Mouse (Mus musculus) forebrain, embryonic 13.5 days (tissue): ENCODE data around the gene Gm4450. TPM values are rescaled to one million over a fixed set of nuclear protein-coding genes. Genes with fewer than 3 reads are reported as not detected.

Experiments used
- ATAC-seq: fragments of 200-750 bp; cut with Nextera tagmentation; 2 replicates; pipeline ENCODE4 v1.8.0; 2017
- H3K27ac ChIP-seq: fragments of 300-500 bp; sonication (generic); 2 replicates; pipeline ENCODE4 v1.5.1; 2015; ENCODE audit warnings: inconsistent platforms, mild to moderate bottlenecking, moderate library complexity
- H3K27me3 ChIP-seq: fragments of 300-500 bp; sonication (generic); 2 replicates; pipeline ENCODE4 v1.6.1; 2015; ENCODE audit warnings: mild to moderate bottlenecking, inconsistent platforms
- H3K36me3 ChIP-seq: fragments of 300-500 bp; sonication (generic); 2 replicates; pipeline ENCODE4 v1.6.1; 2015; ENCODE audit warnings: mild to moderate bottlenecking, inconsistent platforms; ENCODE audit not compliant: poor library complexity, severe bottlenecking
- H3K4me1 ChIP-seq: fragments of 300-500 bp; sonication (generic); 2 replicates; pipeline ENCODE4 v1.6.1; 2015; ENCODE audit warnings: inconsistent platforms
- H3K4me2 ChIP-seq: fragments of 300-500 bp; sonication (generic); 2 replicates; pipeline ENCODE4 v1.6.1; 2015; ENCODE audit warnings: inconsistent platforms, mild to moderate bottlenecking, moderate library complexity
- H3K4me3 ChIP-seq: fragments of 300-500 bp; sonication (generic); 2 replicates; pipeline ENCODE4 v1.5.1; 2015; ENCODE audit warnings: mild to moderate bottlenecking, inconsistent platforms
- H3K9ac ChIP-seq: fragments of 300-500 bp; sonication (generic); 2 replicates; pipeline ENCODE4 v1.6.1; 2015; ENCODE audit warnings: mild to moderate bottlenecking, inconsistent platforms
- H3K9me3 ChIP-seq: fragments of 300-500 bp; sonication (generic); replicated peaks from 2 replicates; pipeline ENCODE4 v1.6.1; 2016; ENCODE audit warnings: inconsistent platforms
- WGBS: fragments of 180-500 bp; shearing (Covaris S2); methylation state at CpG from one replicate; pipeline ENCODE4 v1.1.7; 2015; 5-methylcytosine and 5-hydroxymethylcytosine counted together
- polyA plus RNA-seq: library from polyadenylated mRNA; unstranded; fragments of >200 nt; fragmentation: Nextera tagmentation; extraction: Ambion mirVana; gene quantifications from 2 replicates; pipeline ENCODE4 v1.2.1, GENCODE M21; 2015

The Gm4450 gene
- polyA plus RNA-seq, 1 experiment from 2014 or later: not detected

DNA sequence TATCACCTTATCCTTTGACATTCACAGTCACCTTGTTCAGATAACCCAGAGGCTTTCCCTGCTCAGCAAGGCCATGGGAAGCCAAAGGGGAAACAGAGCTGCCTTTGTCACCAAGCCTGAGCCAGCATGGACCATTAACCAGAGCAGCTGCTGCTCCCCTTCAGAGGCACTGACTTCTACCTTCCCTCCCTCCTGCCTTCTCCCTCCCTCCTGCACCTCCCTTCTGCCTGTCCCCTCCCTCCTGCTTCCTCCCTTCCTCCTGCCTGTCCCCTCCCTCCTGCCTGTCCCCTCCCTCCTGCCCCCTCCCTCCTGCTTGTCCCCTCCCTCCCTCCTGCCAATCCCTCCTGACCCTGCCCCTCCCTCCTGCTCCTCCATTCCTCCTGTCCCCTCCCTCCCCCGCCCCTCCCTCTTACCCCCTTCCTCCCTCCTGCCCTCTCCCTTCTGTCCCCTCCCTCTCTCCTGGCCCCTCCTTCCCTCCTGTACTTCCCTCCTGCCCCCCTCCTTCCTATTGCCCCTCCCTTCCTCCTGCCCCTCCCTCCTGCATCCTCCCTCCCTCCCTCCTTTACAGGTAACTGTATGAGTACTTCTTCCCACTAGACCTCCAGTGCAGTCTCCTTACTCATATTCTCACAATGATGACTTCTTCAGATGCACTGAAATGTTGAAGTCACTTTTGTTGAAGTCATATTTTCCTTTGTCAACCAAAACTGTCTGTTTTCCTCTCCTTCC is 22.7 kb downstream of the Gm4450 start:
- Histone ChIP-seq H3K27ac (no peak overlapping the region), H3K27me3 (peaks cover 2% of the 10 kb centered on the region), H3K4me3 (no peak overlapping the region), H3K9ac (no peak overlapping the region), H3K4me1 (no peaks in the 10 kb centered on the region), H3K36me3 (no peaks in the 10 kb centered on the region), H3K9me3 (no peaks in the 10 kb centered on the region), H3K4me2 (no peak overlapping the region)
- no CpG with 5 or more reads among the region's 1 CpGs for WGBS
- ATAC-seq: no peak

DNA sequence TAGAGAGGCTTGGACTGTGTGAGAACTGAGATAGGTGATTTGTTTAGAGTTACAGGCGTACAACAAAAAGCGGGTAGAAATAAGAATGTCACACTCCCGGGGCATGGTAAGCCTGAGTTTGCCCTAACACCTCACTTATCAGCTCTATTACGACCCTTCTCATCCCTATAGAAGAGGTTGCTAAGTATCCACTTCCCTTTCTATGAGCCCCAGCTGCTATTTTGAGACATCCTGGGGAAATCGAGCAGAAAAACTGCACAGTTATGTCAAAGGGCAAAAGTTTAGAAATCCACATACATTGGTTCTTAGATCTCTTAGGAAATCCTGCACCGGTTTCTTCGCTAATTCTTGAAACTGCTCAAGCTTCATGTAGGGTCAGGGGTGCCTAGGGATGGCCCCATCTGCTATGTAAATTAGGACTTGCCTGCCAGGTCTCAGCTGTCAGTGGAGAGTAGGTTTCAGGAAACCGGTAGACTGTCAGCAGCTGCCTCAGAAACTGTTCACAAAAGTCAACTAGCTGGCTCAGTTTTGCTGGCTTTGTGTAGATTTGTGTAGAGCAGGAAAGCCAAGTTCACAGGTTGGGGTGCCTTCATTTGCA is 27.9 kb downstream of the Gm4450 start:
- Histone ChIP-seq H3K27me3 (peaks cover 22% of the 10 kb centered on the region), H3K36me3 (peaks cover 7% of the 10 kb centered on the region), H3K4me1 (peaks cover 20% of the 10 kb centered on the region), H3K9me3 (no peaks in the 10 kb centered on the region), H3K9ac (no peak overlapping the region), H3K4me3 (no peak overlapping the region), H3K4me2 (peak overlapping the region; percentile 98; the same call in 1 of the 2 replicates), H3K27ac (no peak overlapping the region)
- WGBS: 28% methylated on average over 8 of the region's 8 CpGs
- ATAC-seq: no peak

DNA sequence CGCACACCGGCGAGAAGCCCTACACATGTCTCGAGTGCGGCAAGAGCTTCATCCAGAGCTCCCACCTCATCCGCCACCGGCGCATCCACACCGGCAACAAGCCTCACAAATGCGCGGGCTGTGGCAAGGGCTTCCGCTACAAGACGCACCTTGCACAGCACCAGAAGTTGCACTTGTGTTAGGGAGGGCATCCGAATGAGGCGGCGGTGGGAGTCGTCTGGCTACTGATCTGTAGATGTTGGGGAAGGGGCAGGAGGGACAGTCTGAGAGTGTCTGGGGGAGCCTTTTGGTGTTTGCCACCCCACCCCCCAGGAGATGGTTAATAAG is 28.5 kb downstream of the Gm4450 start:
- no peak for ATAC-seq
- Histone ChIP-seq H3K27ac (no peak overlapping the region), H3K9me3 (no peaks in the 10 kb centered on the region), H3K36me3 (peaks cover 7% of the 10 kb centered on the region), H3K4me1 (peaks cover 20% of the 10 kb centered on the region), H3K4me2 (peak overlapping the region; percentile 98), H3K9ac (peak overlapping the region; percentile 74), H3K27me3 (peaks cover 22% of the 10 kb centered on the region), H3K4me3 (peak overlapping the region; percentile 60)
- 3% methylated on average over 17 of the region's 17 CpGs for WGBS

DNA sequence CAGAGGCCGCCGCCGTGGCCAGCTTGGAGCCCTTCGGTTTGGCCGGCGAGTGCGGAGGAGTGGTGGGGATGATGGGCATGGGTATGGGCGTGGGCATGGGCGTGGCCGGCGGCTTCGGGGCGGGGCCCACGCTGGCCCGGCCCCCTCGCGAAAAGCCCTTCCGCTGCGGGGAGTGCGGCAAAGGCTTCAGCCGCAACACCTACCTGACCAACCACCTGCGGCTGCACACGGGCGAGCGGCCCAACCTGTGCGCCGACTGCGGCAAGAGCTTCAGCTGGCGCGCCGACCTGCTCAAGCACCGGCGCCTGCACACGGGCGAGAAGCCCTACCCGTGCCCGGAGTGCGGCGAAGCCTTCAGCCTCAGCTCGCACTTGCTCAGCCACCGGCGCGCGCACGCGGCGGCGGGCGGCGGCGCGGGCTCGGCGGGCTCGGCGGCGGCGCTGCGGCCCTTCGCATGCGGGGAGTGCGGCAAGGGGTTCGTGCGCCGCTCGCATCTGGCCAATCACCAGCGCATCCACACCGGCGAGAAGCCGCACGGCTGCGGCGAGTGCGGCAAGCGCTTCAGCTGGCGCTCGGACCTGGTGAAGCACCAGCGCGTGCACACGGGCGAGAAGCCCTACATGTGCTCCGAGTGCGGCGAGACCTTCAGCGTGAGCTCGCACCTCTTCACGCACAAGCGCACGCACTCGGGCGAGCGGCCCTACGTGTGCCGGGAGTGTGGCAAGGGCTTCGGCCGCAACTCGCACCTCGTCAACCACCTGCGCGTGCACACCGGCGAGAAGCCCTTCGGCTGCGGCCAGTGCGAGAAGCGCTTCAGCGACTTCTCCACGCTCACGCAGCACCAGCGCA is 29.1 kb downstream of the Gm4450 start:
- Histone ChIP-seq H3K4me2 (peak overlapping the region; percentile 98), H3K9me3 (no peaks in the 10 kb centered on the region), H3K4me3 (peak overlapping the region; percentile 60), H3K9ac (peak overlapping the region; percentile 74), H3K36me3 (peaks cover 7% of the 10 kb centered on the region), H3K27me3 (peaks cover 22% of the 10 kb centered on the region), H3K4me1 (peaks cover 20% of the 10 kb centered on the region), H3K27ac (no peak overlapping the region)
- WGBS: under 1% methylated on average over 110 of the region's 110 CpGs
- ATAC-seq: peak; percentile 96

DNA sequence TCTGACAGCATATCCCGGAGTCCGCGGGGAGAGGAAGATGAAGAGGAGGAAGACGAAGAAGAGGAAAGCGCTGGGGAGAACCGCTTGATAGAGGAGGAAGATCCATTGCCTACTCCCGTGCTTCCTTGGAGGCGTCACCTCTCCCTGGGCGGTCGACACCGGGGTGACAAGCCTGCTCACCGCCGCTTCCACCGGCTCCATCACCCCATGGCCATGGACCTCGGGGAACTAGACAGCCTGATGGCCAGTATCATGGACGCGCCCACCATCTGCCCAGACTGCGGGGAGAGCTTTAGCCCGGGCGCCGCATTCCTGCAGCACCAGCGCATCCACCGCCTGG is 29.7 kb downstream of the Gm4450 start:
- Histone ChIP-seq H3K27me3 (peaks cover 22% of the 10 kb centered on the region), H3K9me3 (no peaks in the 10 kb centered on the region), H3K9ac (peak overlapping the region; percentile 74), H3K36me3 (peaks cover 7% of the 10 kb centered on the region), H3K27ac (no peak overlapping the region), H3K4me2 (peak overlapping the region; percentile 98), H3K4me1 (peaks cover 20% of the 10 kb centered on the region), H3K4me3 (peak overlapping the region; percentile 60)
- under 1% methylated on average over 23 of the region's 23 CpGs for WGBS
- ATAC-seq: no peak

DNA sequence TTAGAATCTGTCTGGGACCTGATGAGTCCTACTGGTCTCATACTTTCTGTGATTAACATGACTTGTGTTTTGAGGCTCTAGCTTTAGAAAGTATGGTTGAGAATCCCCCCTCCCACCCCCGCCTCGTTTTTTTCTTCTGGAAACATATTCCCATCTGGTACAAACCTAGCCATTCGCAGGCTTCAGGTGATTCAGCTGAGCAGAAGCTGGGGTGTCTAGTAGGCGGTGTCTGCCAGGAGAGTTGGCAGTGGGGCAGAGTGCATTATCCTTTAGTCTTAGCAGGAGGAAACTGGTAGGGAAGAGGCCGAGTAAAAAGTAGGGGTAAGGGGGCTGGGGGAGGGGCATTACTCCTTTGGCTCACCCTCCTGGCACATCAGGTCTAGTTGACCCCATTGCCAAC is 30.2 kb downstream of the Gm4450 start:
- Histone ChIP-seq H3K4me3 (peak overlapping the region; percentile 60), H3K4me1 (peaks cover 20% of the 10 kb centered on the region), H3K9ac (0 out of 2 replicates have a peak overlapping the region, but pooled peaks have one; percentile 74), H3K27me3 (peaks cover 22% of the 10 kb centered on the region), H3K9me3 (no peaks in the 10 kb centered on the region), H3K27ac (no peak overlapping the region), H3K36me3 (peaks cover 7% of the 10 kb centered on the region), H3K4me2 (peak overlapping the region; percentile 98)
- WGBS: 35% methylated on average over 5 of the region's 5 CpGs
- no peak for ATAC-seq

DNA sequence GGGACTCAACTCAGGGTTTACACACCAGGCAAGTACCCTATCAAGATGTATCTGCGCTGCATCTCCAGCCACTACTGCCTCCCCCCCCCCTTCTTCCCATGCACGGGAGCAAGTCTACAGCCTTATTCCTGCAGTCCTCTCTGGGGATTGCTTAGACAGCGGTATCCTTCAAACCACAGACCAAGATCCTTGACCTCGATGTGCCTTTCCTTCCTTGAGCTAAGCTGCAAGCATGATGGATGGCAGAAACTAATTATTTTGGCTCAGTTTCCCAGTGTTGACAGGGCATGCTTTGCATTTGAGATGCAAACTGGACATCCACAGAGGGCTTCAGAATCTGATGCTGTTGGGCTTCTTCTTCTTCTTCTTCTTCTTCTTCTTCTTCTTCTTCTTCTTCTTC is 34.0 kb downstream of the Gm4450 start:
- Histone ChIP-seq H3K9me3 (no peaks in the 10 kb centered on the region), H3K27ac (no peak overlapping the region), H3K36me3 (peaks cover 7% of the 10 kb centered on the region), H3K9ac (no peak overlapping the region), H3K4me1 (peaks cover 16% of the 10 kb centered on the region), H3K4me2 (no peak overlapping the region), H3K27me3 (peaks cover 6% of the 10 kb centered on the region; the same call in 1 of the 2 replicates), H3K4me3 (no peak overlapping the region)
- ATAC-seq: no peak
- 90% methylated on average over 4 of the region's 4 CpGs for WGBS

DNA sequence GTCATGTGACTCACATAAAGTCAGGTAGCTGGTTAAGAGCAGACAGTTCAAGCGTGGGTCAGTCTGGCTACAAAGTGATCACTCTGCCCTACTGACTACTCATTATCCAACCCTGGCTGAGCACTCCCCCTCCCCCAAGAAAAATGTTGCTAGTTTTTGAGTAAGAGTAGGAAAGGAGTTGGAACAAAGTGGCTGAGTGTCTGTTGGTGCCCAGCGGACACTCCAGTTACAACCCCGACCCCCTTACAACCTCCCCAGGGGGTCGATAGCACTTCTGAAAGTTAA is 37.2 kb downstream of the Gm4450 start:
- no peak overlapping the region for H3K4me3 ChIP-seq
- 46% methylated on average over 4 of the region's 4 CpGs for WGBS
- no peak overlapping the region for H3K4me2 ChIP-seq
- H3K36me3 ChIP-seq: no peaks in the 10 kb centered on the region
- no peak for ATAC-seq
- H3K27ac ChIP-seq: no peak overlapping the region
- H3K4me1 ChIP-seq: peaks cover 15% of the 10 kb centered on the region
- no peaks in the 10 kb centered on the region for H3K27me3 ChIP-seq
- no peak overlapping the region for H3K9ac ChIP-seq
- no peaks in the 10 kb centered on the region for H3K9me3 ChIP-seq

DNA sequence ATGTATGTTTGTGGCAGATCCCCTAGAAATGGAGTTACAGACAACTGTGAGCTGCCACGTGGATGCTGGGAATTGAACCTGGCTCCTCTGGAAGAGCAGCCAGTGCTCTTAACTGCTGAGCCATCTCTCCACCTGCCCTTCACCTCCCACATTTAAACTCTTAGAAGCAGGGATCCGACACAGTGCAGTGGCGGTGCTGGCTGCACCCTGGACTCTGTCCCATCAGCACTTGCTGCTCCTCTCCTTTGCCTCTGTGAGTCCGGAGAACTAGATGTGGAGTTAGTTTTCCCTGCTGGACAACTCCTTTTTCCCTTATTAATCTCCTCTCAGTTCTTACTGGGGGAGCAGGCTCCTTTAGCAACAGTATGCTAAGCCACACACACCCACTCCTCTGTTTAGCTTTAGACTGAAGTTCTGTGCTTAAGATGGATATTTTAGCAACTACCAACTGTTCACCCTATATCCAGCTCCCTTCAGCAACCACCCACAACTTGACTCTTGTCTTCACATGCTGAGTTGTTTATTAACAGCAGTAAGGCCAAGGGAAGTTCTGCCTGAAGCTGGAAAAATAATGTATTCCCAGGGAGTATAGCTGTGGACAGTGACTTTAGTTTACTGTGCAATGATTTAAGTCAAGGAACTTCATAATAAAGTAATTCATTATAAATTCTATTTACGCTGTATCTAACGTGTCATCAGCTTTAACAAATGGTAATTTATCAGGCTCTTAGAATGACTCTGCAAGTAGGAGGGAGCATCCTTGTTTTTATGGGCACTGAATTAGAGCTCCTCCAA is 37.7 kb downstream of the Gm4450 start:
- Histone ChIP-seq H3K27ac (no peak overlapping the region), H3K4me2 (no peak overlapping the region), H3K36me3 (no peaks in the 10 kb centered on the region), H3K9me3 (no peaks in the 10 kb centered on the region), H3K4me3 (no peak overlapping the region), H3K9ac (no peak overlapping the region), H3K4me1 (peaks cover 15% of the 10 kb centered on the region), H3K27me3 (no peaks in the 10 kb centered on the region)
- WGBS: 78% methylated on average over 6 of the region's 6 CpGs
- no peak for ATAC-seq

DNA sequence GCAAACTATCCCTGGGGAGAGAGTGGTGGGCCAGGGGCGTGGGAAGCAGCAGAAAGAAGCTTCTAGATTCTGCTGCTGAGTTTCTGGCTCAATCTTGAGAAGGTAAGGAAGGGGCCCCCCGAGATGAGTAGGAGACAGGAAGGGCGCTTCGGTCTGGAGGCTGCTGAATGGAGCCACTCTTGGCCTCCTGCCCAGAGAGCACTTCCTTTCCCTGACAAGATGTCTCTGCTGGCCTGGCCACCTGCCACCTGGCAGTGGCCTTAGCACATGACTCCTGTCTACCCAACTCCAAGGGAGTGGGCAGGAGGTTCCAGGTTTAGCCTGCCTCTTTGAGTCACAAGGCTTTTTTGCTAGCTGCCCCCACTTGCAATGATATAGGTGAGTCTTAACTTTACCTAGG is 39.6 kb downstream of the Gm4450 start:
- peaks cover 15% of the 10 kb centered on the region for H3K4me1 ChIP-seq
- H3K4me2 ChIP-seq: no peak overlapping the region
- no peak overlapping the region for H3K9ac ChIP-seq
- H3K27me3 ChIP-seq: no peaks in the 10 kb centered on the region
- no peak overlapping the region for H3K4me3 ChIP-seq
- 65% methylated on average over 4 of the region's 4 CpGs for WGBS
- ATAC-seq: peak; percentile 57; the same call in 1 of the 2 replicates
- H3K27ac ChIP-seq: no peak overlapping the region
- H3K9me3 ChIP-seq: no peaks in the 10 kb centered on the region
- H3K36me3 ChIP-seq: no peaks in the 10 kb centered on the region

DNA sequence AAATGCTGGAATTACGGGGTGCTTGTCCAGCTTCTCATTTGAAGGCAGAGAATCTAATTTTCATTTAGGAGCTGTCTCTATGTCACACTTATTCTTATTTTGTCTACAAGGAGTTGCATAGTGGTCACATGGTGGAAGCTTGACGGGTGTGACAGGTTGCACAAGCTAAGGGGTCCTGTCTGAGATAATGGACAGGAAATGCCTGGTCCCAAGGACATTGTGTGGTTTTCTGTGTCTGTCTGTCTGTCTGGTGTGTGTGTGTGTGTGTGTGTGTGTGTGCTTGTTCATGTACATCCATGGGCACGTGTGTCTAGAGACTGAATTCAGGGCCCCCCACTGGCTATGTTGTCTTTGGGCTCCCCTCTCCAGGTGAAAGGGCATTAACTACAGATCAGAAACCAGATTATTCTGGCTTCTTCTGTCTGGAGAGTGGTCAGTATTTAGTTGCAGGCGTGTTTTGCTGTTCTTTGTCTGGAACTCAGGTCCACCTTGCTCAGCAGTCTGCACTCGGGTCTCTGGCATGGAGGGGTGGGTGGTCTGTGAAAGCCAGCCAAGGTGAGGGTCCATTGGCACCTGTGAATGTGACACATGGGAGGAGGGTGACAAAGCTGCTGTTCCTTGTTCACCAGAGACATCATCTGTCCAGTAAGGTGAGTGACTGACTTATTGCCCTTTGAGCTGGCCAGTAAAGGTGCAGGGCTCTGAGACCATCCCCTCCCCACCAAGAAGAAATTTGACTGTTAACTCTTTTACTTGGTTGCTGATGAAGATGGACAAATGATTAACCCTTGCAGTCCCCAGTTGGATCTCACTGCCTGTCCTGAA is 40.3 kb downstream of the Gm4450 start:
- no peak for ATAC-seq
- H3K4me3 ChIP-seq: no peak overlapping the region
- H3K36me3 ChIP-seq: no peaks in the 10 kb centered on the region
- H3K4me2 ChIP-seq: no peak overlapping the region
- H3K27ac ChIP-seq: no peak overlapping the region
- peaks cover 15% of the 10 kb centered on the region for H3K4me1 ChIP-seq
- H3K27me3 ChIP-seq: no peaks in the 10 kb centered on the region
- no peaks in the 10 kb centered on the region for H3K9me3 ChIP-seq
- H3K9ac ChIP-seq: no peak overlapping the region
- 86% methylated on average over 5 of the region's 5 CpGs for WGBS
